Mouse (Mus musculus) heart, postnatal 36 days (tissue): Measurements from ENCODE around the gene Kctd19. TPM values are rescaled to one million over a fixed set of nuclear protein-coding genes. Genes with fewer than 3 reads are reported as not detected.

ENCODE experiments used
- DNase-seq, 2 experiments: peaks; one replicate each; pipeline ENCODE4 v3.0.0; 2021 to 2022
- intact Hi-C: fragments of 180-260 bp; cut with DNase I; formaldehyde crosslinking; loops from one replicate; pipeline ENCODE4 v1.15.1; 2025
- total RNA-seq, 2 experiments: library from RNA; stranded (reverse); gene quantifications; 2 replicates each; pipeline ENCODE4 v1.2.3; 2021

Gene Kctd19
- total RNA-seq, 2 experiments from 2014 or later = 0.24 to 0.53 TPM

- no peak for DNase-seq
- intact Hi-C loops = no loop called here
Measured at GRCm38 (mm10) chr8:105341399-105341798, 71.9 kb downstream of the Kctd19 start.

DNA sequence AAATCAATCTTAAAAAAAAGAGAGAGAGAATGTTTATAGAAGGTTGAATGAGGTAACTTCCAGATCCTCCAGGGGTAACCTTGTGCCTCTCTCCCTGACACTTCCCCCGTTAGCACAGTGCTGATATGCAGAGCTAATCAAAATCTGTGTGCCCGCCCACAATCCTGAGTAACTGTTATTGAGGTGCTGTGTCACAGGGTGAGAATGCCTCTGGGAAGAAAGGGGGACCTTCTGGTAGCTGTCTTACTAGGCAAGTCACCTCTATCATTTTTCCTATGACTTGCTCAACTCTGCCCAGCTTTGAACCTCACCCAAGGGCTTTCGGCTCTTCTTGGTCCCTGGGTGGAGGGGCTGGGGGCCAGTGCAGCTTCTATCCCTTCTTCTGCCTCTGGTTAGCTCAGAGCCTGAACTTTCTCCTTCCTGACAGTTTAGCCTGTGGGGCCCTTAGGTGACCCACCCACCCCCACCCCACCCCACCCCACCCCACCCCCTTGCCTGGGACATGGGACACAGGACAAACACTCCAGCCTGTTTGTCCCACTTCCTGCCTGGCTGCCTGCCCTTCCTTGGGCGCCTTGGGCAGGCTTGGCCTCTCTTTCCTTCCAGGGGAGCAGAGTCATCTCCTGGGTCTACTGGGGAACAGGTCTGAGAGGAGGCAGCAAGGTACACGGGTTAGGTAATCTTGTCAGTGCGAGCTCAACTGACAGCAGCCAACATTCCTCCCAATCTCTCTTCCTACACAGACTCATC is 73.2 kb downstream of the Kctd19 start:
- DNase-seq = no peak
- intact Hi-C loops = loop anchor here (1.0 kb wide), 1 partner anchor 13 kb away; no protein-coding TSS in a partner anchor

GRCm38 (mm10) chr8:105338992-105339391 is 74.3 kb downstream of the Kctd19 start:
- DNase-seq = no peak
- intact Hi-C loops = no loop called here

DNA sequence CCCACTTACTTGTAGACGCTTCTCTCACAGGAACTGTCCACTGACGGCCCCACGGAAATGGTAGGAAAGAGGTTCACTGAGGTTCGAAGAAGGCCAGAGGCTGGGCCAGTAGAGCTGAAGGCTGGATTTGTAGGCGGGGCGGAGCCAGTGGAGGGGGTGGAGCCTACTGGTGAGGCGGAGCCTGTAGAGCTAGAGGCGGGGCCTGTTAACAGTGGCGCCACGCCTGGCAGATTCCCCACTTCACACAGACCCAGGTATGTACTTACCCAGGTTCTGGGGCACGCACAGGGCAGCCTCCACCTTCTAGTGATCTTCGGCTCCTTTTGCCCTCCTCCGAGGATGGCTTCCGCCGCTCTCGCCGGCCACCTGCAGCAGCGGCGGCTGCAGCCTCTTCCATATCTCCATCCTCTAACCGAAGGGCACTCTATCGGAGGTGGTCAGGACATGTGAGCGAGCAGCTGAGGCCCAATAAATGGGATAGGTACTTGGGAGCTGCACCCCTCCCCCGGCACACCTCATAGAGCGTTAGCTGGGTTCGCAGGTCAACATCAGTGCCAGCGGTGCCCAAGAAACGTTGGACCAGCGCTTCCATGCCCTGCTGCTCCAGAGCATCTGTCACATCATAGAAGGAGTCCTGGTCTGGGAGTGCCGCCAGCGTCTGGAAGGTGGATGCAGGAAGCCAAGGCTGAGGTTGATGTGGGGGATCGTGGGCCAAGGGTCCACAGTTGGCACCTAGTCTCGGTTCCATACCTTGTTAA is 76.8 kb downstream of the Kctd19 start:
- intact Hi-C loops = no loop called here
- no peak for DNase-seq

Other genes with a start within 250 kb of the Kctd19 start
- 10 to 100 TPM; 21.5 to 24.1 TPM for gene Cbfb, start 242.8 kb downstream of the Kctd19 start, total RNA-seq
- 10 to 100 TPM; 19.1 to 20.8 TPM for gene D230025D16Rik, start 188.4 kb downstream of the Kctd19 start, total RNA-seq
- 1 to 10 TPM; 4.4 to 5.7 TPM for gene B3gnt9, start 158.3 kb downstream of the Kctd19 start, total RNA-seq
- 1 to 10 TPM; 4.9 to 5.8 TPM for gene Tradd, start 148.9 kb downstream of the Kctd19 start, total RNA-seq
- gene Fbxl8, start 148.9 kb downstream of the Kctd19 start, total RNA-seq = 1 to 10 TPM; 2.3 to 3.4 TPM
- 1 to 10 TPM; 1.6 to 2.6 TPM for gene Hsf4, start 143.7 kb downstream of the Kctd19 start, total RNA-seq
- 10 to 100 TPM; 19.3 to 22.1 TPM for gene Nol3, start 137.4 kb downstream of the Kctd19 start, total RNA-seq
- gene 4931428F04Rik, start 123.6 kb downstream of the Kctd19 start, total RNA-seq = under 1 TPM; 0.70 to 0.97 TPM
- gene Exoc3l, start 117.4 kb downstream of the Kctd19 start, total RNA-seq = 1 to 10 TPM; 6.4 to 7.7 TPM
- 10 to 100 TPM; 18.9 to 20.0 TPM for gene E2f4, start 115.8 kb downstream of the Kctd19 start, total RNA-seq
- gene Elmo3, start 107.9 kb downstream of the Kctd19 start, total RNA-seq = 1 to 10 TPM; 1.2 to 1.3 TPM
- 1 to 10 TPM; 1.2 to 1.3 TPM for gene Lrrc29, start 87.2 kb downstream of the Kctd19 start, total RNA-seq
- 10 to 100 TPM; 22.1 to 24.0 TPM for gene Tmem208, start 87.1 kb downstream of the Kctd19 start, total RNA-seq
- 1 to 10 TPM; 6.5 to 9.6 TPM for gene Fhod1, start 65.5 kb downstream of the Kctd19 start, total RNA-seq
- under 1 TPM; 0.44 to 0.62 TPM for gene Slc9a5, start 64.7 kb downstream of the Kctd19 start, total RNA-seq
- gene Plekhg4, start 40.2 kb downstream of the Kctd19 start, total RNA-seq = not detected
- gene Lrrc36, start 69 bp upstream of the Kctd19 start, total RNA-seq = under 1 TPM; 0.41 to 0.56 TPM
- gene Tppp3, start 58.0 kb upstream of the Kctd19 start, total RNA-seq = 10 to 100 TPM; 43.3 to 45.7 TPM
- 10 to 100 TPM; 14.5 to 14.9 TPM for gene Zdhhc1, start 83.4 kb upstream of the Kctd19 start, total RNA-seq
- not detected for gene Hsd11b2, start 105.3 kb upstream of the Kctd19 start, total RNA-seq
- 10 to 100 TPM; 51.7 to 53.4 TPM for gene Atp6v0d1, start 152.5 kb upstream of the Kctd19 start, total RNA-seq
- 10 to 100 TPM; 53.0 to 53.8 TPM for gene Ripor1, start 191.8 kb upstream of the Kctd19 start, total RNA-seq
- gene Ctcf, start 223.1 kb upstream of the Kctd19 start, total RNA-seq = 10 to 100 TPM; 40.0 to 43.0 TPM
- not detected for gene Agrp, start 223.9 kb upstream of the Kctd19 start, total RNA-seq